Mouse (Mus musculus) layer of hippocampus, adult 11-12 months (tissue): Measurements from ENCODE around the gene Pbx2.
"Not testable (repeated sequence)": the region's sequence is repeated elsewhere in the genome, so short reads cannot be mapped to it uniquely, and the experiment has no call there.

Experiments used
- DNase-seq: peaks from one replicate; pipeline ENCODE4 v3.0.0; 2022; ENCODE audit warnings: low spot score

The Pbx2 gene

DNA sequence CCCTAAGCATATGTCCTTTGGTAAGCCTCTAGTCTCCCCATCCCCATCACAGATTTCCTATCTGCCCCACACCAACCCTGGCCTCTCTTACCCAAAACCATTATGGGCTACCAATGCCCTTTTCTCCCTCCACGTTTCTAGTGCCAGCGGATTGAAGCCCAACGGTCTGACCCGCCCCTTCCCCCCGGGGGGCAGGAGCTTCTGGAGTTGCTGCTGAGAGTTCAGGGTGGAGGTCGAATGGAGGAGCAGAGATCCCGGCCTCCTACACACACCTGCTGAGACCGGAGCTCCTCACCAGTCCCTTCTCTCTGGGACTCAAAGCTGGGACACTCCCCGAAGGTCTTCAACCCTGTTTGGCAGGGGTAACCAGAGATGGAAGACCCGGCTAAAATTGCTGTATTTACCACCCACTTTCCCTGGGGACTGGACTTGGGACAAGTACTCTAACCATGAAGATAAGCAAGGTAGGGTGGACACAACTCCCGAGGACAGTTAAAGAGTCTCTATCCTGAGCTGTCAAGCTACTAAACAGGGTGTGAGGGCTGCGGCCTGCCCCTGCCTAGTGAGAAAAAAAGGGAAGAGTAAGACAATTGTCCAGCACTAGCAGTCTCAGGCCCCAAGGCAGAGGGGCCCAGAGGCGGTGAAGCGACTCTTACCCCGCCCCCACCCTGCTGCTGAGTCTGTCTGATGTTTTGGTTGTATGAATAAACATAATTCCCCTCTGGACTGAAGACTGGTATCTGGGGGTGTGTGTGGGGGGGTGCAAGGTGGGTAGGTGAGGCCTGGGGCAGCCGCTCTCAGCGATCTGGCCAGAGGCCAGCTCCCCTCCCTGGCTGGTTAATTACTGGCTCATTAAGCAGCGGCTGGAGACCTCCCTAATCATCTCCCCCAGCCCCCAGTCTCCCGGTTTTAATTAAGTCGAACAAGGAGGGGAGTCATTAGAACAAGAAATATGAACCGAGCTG is at the start of gene Pbx2:
Pbx2 (plus strand) TSS at position 238 of the 965 bp plus-strand sequence.
- DNase-seq = peak; percentile 23

DNA sequence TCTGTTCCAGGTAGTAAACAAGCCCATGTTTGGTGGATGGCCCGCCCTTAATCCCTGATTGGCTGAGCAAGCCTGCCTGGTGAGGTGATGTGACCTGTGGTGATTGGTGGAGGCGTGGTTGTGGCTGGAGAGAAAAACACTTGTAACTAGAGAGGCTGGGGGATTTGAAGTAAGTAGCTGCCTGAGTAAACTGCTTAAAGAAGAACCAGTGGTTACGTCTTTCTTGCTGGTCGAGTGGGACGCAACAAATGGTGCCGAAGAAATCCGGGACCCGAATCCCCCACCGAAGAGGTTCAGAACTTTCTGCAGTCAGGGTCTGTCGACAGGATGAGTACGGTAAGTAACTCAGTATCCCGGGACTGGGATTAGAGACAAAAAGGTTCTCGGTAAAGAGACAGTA is 47.5 kb upstream of the Pbx2 start:
- DNase-seq = not testable (repeated sequence)

DNA sequence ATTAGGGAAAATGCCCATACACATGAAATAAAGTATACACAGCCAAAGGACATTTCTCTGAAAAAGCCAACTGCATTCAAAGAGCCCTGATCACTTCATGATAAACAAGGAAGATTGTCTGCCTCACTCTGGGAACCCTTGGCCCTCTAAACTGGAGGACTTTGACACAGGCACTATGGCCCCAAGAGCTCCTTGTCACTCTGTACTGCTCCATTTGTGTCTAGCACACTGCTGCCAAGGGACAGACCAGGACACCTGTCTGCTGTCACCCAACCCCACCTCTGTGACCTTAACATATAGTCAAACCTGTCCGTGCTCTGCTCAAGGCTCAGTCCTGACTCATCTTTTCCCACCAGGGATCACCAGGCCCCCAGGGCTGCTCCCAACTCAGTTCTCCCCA is 44.3 kb upstream of the Pbx2 start:
- DNase-seq = no peak

DNA sequence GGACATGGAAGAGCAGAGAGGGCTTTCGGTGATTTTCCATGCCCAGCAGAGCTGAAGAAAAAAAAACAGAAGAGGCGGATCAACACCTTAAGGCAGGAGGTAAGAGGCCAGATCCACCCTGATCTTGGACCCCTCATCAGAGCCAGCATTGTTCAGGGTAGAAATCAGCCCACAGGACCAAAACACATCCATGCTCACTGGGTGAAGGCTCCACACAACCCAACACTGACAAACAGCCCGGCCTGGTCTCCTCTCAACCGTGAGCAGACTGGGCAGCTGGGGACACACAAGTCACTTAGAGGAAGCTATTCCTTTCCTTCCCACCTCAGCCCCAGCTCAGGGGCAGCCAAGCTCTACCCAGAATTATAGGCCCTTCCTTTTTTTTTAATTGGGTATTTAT is 43.5 kb upstream of the Pbx2 start:
- no peak for DNase-seq

DNA sequence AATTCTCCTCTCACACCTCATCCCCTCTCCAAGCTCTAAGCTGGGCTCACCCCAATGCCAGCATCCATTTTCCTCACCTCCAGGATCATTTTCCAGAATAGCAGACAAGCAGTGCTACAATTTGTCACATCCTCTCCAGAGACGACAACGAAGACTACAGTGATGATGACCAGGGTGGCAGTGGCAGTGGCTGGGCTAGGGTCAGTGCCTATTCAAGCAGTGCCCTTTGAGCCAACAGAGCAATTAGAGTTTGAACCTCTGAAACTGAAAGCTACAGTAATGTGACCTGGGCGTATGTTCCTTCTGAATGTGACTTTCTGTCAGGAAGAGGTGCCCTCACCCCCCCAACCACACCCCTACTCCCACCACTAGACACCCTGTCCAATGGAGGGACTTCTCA is 41.9 kb upstream of the Pbx2 start:
- DNase-seq = no peak

DNA sequence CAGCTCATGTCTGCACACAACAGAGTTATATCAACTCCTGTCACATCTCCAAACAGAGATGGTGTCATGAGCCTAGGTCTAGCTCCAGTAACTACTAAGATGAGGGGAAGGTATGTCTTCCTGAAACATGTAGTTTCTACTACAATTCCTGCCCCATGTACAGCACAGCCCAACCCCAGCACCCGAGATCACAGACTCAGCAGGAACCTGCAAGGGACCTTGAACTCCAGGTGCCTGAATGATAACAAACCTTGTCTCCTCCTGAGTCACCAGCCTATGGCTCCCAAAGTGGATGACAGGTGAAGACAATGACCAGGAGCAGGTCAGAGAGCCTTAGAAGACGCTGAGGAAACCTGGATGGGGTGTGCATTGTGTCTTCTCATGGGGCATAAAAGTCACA is 41.2 kb upstream of the Pbx2 start:
- DNase-seq = no peak

DNA sequence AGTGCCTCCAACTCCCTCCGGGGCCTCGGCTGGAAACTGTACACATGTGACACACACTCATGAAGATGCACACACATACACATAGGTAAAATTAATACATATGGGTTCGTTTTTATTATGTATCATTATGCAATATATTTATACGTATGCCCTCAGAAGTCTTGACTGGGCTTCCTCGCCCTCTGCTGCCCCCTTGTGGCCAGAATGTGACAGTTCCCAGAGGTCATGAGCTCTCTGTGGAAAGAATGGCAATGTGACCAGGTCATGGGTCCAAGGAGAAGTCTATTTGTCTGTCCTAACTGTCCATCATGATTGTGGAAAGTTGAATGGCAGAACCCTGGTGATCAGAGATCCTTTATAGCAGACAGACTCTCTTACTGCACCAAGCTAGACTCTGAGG is 35.6 kb upstream of the Pbx2 start:
- DNase-seq = peak; percentile 81

DNA sequence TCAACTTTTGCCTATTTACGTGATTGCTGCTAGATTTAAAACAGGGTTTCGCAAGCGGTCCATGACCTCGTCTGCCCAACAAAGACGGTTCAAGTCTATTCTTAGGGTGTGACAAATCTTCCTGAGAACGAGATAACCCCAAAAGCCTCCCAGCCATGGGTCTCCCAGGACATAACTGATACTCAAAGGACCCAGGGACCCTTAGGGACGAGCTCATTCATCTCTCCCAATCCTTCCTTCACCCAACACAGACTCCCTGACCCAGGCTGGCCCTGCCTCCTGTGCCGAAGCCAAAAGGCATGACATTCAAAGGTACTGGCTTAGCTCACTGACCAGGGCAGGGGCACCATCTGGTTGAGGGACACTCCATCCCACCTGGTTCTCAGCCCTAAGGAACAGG is 34.7 kb upstream of the Pbx2 start:
- no peak for DNase-seq

DNA sequence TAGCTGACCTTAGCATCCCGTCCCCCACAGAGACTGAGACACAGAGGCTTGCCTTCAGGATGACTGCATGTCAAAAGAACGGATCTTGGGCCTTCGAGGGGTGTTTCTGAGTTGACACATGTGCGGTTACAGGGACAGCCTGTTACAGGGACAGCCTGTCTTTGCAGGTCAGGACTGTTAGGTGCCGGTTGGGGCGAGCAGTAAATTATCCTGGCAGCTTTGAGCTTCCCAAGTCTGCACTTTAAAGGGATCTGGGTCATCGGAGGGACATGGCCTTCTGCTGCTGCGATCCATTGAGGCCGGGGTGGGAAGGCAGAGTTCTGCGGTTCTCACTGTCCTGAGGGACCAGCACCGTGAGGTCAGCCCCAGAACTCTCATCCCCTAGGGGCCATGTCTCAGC is 33.7 kb upstream of the Pbx2 start:
- no peak for DNase-seq

DNA sequence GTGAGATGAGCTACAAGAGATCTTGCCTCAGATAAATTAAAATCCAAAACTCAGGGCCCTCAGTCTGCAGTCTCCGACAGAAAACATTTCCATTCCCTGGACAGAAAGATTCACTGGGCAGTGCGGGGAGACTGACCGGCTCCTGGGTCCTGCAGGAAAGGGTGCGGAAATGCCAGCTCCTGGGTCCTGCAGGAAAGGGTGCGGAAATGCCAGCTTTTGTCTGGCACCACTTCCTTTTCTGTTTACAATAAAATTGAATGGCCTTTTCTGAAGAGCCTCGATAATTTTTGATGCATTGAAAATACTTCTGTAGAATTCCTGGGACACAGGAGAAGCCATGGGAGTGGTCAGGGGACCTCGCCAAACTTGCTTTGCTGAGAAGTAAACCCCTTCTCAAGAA is 31.9 kb upstream of the Pbx2 start:
- DNase-seq = no peak

DNA sequence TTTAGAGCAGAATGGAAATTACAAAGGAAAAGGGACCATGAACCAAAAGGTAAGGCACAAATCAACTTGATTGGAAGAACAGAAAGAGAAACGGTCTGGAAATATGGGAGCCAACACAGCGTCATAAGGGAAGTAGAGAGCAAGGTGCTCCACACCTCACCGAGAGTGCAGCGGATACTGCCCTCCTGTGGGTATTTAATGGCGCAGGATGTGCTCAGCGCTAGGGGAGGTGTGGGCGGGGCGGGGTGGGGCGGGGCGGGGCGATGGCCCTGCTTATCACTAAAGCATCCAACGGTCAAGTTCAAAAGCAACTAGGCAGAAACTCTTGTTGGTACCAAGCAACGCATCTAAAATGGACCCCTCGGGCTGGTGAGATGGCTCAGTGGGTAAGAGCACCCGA is 31.2 kb upstream of the Pbx2 start:
- DNase-seq = no peak

DNA sequence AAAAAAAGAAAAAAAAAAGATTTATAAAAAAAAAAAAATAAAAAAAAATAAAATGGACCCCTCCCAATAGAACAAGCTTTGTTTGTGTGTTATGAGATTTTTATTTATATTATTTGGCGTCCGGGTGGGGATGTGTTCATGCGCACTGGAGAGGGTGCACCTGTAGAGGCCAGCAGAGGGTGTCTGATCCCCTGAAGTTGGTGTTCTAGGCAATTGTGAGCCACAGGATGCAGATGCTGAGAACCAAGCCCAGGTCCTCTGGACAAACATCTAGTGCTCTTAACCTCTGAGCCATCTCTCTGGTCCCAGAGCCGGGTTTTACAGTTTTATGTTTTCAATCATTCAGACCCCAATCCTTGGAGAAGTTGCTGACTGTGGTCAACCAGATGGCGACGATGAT is 30.6 kb upstream of the Pbx2 start:
- DNase-seq = no peak

DNA sequence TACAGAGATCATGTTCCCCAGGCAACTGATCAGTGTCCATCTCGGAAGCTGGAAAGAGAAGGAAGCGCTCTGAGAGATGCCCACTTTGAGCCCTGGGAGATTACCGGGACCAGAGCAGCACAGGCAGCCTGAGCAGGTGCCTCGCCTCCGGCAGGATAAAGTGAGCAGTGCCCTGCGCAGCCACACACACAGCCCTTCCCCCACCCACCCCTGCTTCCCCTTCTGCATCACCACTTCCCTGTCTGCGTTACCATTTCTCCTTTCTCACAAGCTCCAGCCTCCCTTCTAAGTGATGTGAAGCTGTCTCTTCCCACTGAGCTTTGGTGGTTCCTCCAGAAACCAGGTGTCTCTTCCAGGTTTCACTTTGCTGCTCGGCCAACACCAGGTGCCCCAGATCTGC is 29.9 kb upstream of the Pbx2 start:
- no peak for DNase-seq

DNA sequence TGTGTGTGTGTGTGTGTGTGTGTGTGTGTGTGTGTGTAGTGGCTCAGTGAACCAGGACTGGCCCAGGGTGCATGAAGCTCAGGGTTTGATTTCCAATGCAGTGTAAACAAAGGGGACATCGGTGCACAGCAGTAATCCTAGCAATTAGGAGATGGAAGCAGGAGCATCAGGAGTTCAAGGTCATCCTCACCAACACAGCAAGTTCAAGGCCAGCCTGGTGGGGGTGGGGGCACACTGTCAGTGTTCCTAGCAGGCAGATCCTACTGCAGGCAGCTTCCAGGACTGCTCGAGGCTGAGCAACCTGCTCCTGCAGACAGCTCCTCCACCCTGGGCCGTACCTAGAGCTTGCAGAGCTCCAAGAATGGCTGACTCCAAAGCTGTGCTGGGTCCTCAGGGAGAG is 28.5 kb upstream of the Pbx2 start:
- no peak for DNase-seq

DNA sequence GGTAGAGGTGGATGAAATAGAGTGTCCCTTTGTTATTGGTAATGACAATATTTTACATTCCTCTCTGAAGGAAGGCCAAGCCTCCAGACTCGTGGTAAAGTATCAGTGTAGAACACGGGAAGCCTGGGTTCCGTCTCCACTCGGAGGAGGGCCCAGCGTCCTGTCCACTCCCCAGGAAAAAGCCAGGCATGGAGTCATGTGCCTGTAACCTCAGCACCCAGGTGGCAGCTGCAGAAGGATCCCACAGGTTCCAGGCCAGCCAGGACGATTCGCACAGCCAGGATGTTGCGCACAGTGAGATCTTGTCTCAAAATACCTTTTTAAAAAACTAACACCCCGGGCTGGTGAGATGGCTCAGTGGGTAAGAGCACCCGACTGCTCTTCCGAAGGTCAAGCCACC is 27.7 kb upstream of the Pbx2 start:
- DNase-seq = no peak

DNA sequence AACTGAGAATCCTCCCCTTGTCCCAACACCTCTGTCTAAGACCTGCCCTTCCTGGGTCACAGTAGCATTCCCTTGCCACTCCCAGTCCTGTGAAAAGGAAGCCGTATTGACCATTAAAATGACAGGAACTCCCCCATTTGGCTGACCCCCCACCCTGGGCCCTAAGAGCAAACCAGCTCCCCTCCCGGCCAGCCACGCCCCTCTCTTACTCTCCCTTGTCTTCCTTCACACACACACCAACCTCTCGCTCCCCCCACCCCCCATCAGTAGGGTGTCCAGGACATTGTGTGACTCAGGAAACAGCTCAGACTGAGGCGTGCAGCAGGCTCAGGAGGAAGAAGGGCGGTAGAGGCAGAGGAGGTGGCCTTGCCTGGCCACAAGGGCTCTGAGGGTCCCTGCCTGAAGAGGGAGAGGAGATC is 27.1 kb upstream of the Pbx2 start, which contains the start of gene Notch4:
Notch4 (plus strand) TSS at position 266 of the 419 bp plus-strand sequence.
- DNase-seq = no peak

DNA sequence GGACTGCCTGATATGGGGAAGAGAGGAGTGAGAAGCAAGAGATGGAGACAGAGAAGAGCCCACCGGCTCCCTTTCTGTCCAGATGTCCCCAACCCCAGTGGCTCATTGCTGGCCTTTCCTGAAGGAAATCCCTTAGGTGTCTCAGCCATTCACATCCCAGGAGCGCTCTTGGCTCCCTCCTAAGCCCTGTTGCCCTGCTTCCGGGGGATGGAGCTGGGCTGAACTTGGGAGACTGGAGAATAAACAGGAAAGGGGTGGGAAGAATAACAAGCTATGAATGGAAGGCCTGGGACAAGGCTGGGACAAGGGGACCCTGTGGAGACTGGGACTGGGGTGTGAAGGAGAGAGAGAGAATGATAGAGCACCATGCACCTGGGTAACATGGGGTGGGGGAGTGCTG is 26.3 kb upstream of the Pbx2 start:
- DNase-seq = no peak

DNA sequence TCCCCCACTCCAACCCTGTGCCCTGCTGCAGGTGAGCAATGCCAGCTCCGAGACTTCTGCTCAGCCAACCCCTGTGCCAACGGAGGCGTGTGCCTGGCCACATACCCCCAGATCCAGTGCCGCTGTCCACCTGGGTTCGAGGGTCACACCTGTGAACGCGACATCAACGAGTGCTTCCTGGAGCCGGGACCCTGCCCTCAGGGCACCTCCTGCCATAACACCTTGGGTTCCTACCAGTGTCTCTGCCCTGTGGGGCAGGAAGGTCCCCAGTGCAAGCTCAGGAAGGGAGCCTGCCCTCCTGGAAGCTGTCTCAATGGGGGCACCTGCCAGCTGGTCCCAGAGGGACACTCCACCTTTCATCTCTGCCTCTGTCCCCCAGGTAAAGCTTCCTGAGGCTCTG is 23.8 kb upstream of the Pbx2 start:
- no peak for DNase-seq

DNA sequence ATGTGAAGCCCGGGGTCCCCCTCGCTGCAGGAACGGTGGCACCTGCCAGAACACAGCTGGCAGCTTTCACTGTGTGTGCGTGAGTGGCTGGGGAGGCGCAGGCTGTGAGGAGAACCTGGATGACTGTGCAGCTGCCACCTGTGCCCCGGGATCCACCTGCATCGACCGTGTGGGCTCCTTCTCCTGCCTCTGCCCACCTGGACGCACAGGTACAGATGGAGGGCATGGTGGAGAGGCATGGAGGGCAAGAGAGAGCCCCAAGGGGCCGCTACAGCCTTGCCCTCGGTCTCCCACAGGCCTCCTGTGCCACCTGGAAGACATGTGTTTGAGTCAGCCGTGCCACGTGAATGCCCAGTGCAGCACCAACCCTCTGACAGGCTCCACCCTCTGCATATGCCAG is 22.6 kb upstream of the Pbx2 start:
- no peak for DNase-seq

DNA sequence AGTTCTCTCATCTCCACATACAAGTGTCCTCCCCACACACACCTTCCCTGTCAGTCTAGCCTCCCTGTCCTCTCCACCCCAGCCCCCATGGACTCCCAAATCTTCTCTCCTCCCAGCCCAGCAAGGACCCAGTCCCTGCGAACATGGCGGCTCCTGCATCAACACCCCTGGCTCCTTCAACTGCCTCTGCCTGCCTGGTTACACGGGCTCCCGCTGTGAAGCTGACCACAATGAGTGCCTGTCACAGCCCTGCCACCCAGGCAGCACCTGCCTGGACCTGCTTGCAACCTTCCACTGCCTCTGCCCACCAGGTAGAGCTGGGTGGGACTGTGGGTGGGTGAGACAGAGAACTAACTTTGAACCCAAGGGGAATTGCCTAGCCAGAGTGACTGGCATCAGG is 21.1 kb upstream of the Pbx2 start:
- no peak for DNase-seq

DNA sequence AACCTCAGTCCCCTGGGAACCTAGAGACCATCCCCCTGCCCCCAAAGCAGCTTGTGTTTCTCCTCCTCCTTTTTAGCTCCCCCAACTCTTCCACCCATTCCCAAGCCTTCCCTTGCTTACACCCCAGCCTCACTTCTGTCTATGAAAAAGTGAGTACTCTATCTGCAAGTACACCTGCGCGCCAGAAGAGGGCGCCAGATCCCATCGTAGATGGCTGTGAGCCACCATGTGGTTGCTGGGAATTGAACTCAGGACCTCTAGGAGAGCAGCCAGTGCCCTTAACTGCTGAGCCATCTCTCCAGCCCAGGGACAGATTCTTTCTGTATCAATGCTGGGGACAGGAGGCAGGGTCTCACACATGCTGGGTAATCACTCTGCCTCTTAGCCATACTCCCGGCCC is 19.2 kb upstream of the Pbx2 start:
- no peak for DNase-seq

DNA sequence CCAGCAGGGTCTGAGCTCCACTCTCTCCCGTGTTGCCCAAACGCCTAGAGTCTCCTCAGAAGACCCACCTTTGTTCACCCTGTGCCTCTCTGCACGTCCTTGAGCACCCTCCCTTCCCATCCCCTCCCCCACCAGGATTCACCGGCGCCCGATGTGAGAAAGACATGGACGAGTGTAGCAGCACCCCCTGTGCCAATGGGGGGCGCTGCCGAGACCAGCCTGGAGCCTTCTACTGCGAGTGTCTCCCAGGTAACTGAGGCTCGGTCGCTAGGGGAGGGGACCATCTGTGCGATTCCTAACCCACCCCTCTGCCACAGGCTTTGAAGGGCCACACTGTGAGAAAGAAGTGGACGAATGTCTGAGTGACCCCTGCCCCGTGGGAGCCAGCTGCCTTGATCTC is 18.7 kb upstream of the Pbx2 start:
- DNase-seq = no peak

DNA sequence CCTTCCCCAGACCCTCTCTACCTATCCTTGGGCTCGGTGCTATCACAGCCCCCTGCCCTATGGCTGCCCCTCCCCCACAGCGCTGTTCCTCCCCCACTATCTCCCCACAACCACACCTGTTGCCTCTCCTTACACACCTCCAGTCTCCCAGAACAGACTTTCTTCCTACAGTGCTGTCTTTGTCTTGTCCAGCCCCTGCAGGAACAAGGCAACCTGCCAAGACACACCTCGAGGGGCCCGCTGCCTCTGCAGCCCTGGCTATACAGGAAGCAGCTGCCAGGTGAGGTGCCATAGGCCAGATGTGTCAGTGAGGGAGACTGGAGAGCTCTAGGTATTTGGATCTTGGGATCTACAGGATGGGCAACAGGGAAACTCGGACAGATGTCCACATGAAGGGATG is 14.5 kb upstream of the Pbx2 start:
- no peak for DNase-seq

DNA sequence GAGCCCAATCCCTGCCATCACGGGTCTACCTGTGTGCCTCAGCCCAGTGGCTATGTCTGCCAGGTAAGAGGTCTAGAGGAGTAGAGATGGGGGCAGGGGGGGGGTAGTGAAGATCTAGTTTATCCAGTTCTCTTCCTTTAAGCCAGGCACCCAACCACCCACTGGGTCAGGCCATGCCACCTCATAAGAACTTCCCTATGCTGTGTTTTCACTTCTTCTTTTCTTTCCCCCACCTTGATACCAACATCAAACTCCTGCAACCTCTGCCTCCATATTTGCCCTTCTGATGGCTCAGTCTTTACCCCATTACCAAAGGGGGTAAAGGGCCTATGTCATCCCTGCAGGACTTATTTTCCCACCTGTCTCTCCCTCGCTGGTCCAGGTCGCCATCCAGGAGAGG is 13.0 kb upstream of the Pbx2 start:
- no peak for DNase-seq
